Mouse (Mus musculus): ENCODE measurements around the gene Tmem174. TPM values are rescaled to one million over a fixed set of nuclear protein-coding genes. Genes with fewer than 3 reads are reported as not detected.

Tmem174 gene
- polyA plus RNA-seq, 1 experiment from 2014 or later, result not detected

DNA sequence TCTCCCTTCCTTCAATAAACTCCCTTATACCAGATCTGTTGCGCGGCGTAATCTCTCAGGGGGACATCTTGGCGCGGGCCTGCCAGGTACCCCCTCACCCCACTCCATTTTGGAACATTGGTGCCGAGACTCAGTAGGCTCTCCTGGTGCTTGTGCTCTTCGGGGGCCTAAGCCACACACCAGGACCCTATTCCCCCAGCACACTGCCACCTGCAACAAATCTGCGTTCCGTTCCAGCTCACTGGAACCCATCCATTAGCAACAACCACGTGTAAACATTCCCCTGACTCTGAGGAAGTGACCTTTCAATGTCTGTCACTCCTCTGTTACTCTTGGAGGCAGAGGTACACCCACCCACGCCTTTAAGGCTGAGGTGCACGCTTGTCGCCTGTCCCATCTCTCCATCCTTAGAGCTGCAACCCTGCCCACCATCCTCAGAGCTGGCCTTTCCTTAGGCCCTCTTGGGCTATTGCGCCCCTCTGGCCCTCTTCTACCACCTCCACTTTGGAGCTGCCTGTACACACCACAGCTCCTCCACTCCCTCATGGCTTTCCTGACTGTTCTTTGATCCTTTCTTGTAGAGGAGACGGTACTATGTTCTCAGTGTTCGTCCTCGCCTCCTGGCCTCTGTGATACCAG, 19.7 kb downstream of the Tmem174 start:
- 78% methylated on average over 17 of the region's 17 CpGs for WGBS
- ATAC-seq (ENCODE audit: low FRiP score) (no peak), DNase-seq (ENCODE audit: low spot score) (no peak)
- H3K4me1 ChIP-seq (replicated peaks; ENCODE audit: control insufficient read depth, insufficient read depth, low read length), result no peaks in the 10 kb centered on the region
- H3K36me3 ChIP-seq (ENCODE audit: control insufficient read depth, insufficient read depth, low read length), result no peaks in the 10 kb centered on the region
- H3K4me3 ChIP-seq (ENCODE audit: low read depth, low read length), result no peak overlapping the region
- no peak overlapping the region for H3K4me2 ChIP-seq (replicated peaks; ENCODE audit: low read depth, low read length)
- H3K9ac ChIP-seq (ENCODE audit: low read depth, low read length), result no peak overlapping the region
- no peaks in the 10 kb centered on the region for H3K9me3 ChIP-seq (ENCODE audit: control insufficient read depth, low read length)
- no peaks in the 10 kb centered on the region for H3K27me3 ChIP-seq (ENCODE audit: control insufficient read depth, insufficient read depth, low read length)
- no peak overlapping the region for H3K27ac ChIP-seq (ENCODE audit: low read depth, low read length)

DNA sequence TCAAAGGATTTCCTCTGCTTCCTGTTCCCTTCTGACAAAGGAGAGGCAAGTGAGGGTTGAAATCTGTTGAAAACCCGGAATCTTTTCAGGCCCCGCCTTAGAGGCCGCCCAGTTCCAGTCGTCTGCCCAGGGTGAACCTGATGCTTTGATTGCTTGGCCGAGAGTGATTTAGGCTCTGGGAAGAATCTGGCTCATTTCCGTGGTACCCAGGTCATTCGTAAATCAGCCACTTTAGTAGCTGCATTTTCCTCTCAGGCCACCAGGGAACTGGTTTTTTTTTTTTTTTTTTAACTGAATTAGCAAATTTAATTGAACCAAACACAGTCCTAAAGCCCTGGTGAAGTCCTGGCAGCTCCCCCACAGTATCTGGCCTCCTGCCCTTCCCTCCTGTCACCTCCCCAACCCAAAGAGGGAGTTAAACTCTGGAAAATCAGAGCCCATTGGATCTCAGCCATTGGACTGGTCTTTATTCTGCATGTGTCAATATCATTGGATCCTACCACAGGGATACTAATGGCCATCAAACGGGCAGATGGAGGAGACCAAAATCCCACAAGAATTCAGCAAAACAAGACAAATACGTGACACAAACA, 29.2 kb downstream of the Tmem174 start:
- ATAC-seq (ENCODE audit: low FRiP score), result no peak
- DNase-seq (ENCODE audit: low spot score), result no peak

GRCm38 (mm10) chr13:98603799-98604198, 33.4 kb downstream of the Tmem174 start:
- no peaks in the 10 kb centered on the region for H3K27me3 ChIP-seq (ENCODE audit: control insufficient read depth, insufficient read depth, low read length)
- DNase-seq (ENCODE audit: low spot score) (no peak), ATAC-seq (ENCODE audit: low FRiP score) (no peak)
- H3K27ac ChIP-seq (ENCODE audit: low read depth, low read length), result no peak overlapping the region
- no peak overlapping the region for H3K4me3 ChIP-seq (ENCODE audit: low read depth, low read length)
- no peak overlapping the region for H3K9ac ChIP-seq (ENCODE audit: low read depth, low read length)
- no peak overlapping the region for H3K4me2 ChIP-seq (replicated peaks; ENCODE audit: low read depth, low read length)
- no peaks in the 10 kb centered on the region for H3K4me1 ChIP-seq (replicated peaks; ENCODE audit: control insufficient read depth, insufficient read depth, low read length)
- no peaks in the 10 kb centered on the region for H3K9me3 ChIP-seq (ENCODE audit: control insufficient read depth, low read length)
- H3K36me3 ChIP-seq (ENCODE audit: control insufficient read depth, insufficient read depth, low read length), result no peaks in the 10 kb centered on the region
- 81% methylated on average over 11 of the region's 11 CpGs for WGBS

More for the DNA sequence above, 29.2 kb downstream of the Tmem174 start:
- Histone ChIP-seq H3K27me3 (ENCODE audit: control insufficient read depth, insufficient read depth, low read length) (no peaks in the 10 kb centered on the region), H3K4me1 (replicated peaks; ENCODE audit: control insufficient read depth, insufficient read depth, low read length) (no peaks in the 10 kb centered on the region), H3K27ac (ENCODE audit: low read depth, low read length) (no peak overlapping the region), H3K4me3 (ENCODE audit: low read depth, low read length) (no peak overlapping the region), H3K4me2 (replicated peaks; ENCODE audit: low read depth, low read length) (no peak overlapping the region), H3K36me3 (ENCODE audit: control insufficient read depth, insufficient read depth, low read length) (no peaks in the 10 kb centered on the region), H3K9ac (ENCODE audit: low read depth, low read length) (no peak overlapping the region), H3K9me3 (ENCODE audit: control insufficient read depth, low read length) (no peaks in the 10 kb centered on the region)
- 79% methylated on average over 9 of the region's 9 CpGs for WGBS

DNA sequence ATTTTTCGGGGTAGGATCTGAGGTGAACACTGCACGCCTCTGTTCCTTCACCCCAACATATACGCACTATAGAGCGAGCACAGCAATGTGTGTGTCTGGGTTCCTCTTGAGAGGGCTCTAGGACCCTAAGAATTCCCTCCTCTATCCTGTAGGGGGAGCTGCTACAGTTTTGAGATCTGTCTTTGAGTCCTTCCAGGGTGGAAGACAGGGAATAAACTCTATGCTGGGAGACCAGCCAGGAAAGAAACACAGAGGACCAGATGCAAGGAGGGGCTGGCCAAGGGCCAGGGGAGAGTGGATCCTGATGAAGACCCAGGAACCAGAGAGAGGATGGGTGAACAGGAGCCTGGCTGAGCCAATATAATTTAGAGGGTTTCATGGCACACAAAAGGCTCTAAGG, 40.5 kb downstream of the Tmem174 start:
- Histone ChIP-seq H3K4me2 (replicated peaks; ENCODE audit: low read depth, low read length) (no peak overlapping the region), H3K4me3 (ENCODE audit: low read depth, low read length) (no peak overlapping the region), H3K27me3 (ENCODE audit: control insufficient read depth, insufficient read depth, low read length) (no peaks in the 10 kb centered on the region), H3K9ac (ENCODE audit: low read depth, low read length) (no peak overlapping the region), H3K36me3 (ENCODE audit: control insufficient read depth, insufficient read depth, low read length) (no peaks in the 10 kb centered on the region), H3K27ac (ENCODE audit: low read depth, low read length) (no peak overlapping the region), H3K9me3 (ENCODE audit: control insufficient read depth, low read length) (no peaks in the 10 kb centered on the region), H3K4me1 (replicated peaks; ENCODE audit: control insufficient read depth, insufficient read depth, low read length) (no peaks in the 10 kb centered on the region)
- ATAC-seq (ENCODE audit: low FRiP score) (no peak), DNase-seq (ENCODE audit: low spot score) (no peak)
- 78% methylated on average over 4 of the region's 4 CpGs for WGBS

- Histone ChIP-seq H3K27ac (ENCODE audit: low read depth, low read length) (no peak overlapping the region), H3K4me2 (replicated peaks; ENCODE audit: low read depth, low read length) (no peak overlapping the region), H3K27me3 (ENCODE audit: control insufficient read depth, insufficient read depth, low read length) (no peaks in the 10 kb centered on the region), H3K4me3 (ENCODE audit: low read depth, low read length) (no peak overlapping the region), H3K9me3 (ENCODE audit: control insufficient read depth, low read length) (no peaks in the 10 kb centered on the region), H3K9ac (ENCODE audit: low read depth, low read length) (no peak overlapping the region), H3K36me3 (ENCODE audit: control insufficient read depth, insufficient read depth, low read length) (no peaks in the 10 kb centered on the region), H3K4me1 (replicated peaks; ENCODE audit: control insufficient read depth, insufficient read depth, low read length) (no peaks in the 10 kb centered on the region)
- DNase-seq (ENCODE audit: low spot score), result no peak
- WGBS, result 56% methylated on average over 10 of the region's 10 CpGs
- no peak for ATAC-seq (ENCODE audit: low FRiP score)
These were observed 42.5 kb downstream of the Tmem174 start for GRCm38 (mm10) chr13:98594726-98595141.

GRCm38 (mm10) chr13:98593938-98594539, 43.2 kb downstream of the Tmem174 start:
- no peak for ATAC-seq (ENCODE audit: low FRiP score)

DNA sequence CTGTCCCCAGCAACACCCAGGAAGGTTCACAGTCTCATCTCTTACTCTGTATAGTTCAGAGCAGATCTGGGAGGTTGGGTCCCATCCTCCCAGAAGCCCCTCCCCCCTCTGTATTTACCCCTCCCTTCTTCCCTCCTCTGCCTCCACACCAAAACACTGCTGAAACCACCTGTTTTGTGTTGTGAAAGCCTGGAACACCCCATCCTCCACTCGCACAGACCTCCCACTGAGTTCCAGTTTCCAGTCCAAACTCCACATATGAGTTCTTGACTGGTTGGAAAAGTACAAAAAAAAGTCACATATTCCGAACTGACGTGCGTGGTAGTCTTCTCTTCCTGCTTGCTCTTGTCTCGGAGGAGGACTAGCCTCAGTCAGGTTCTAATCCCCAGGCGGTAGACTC, 45.8 kb downstream of the Tmem174 start:
- H3K4me2 ChIP-seq (replicated peaks; ENCODE audit: low read depth, low read length), result no peak overlapping the region
- H3K9ac ChIP-seq (ENCODE audit: low read depth, low read length), result no peak overlapping the region
- H3K9me3 ChIP-seq (ENCODE audit: control insufficient read depth, low read length), result no peaks in the 10 kb centered on the region
- H3K4me1 ChIP-seq (replicated peaks; ENCODE audit: control insufficient read depth, insufficient read depth, low read length), result no peaks in the 10 kb centered on the region
- no peak for ATAC-seq (ENCODE audit: low FRiP score)
- no peak overlapping the region for H3K27ac ChIP-seq (ENCODE audit: low read depth, low read length)
- H3K27me3 ChIP-seq (ENCODE audit: control insufficient read depth, insufficient read depth, low read length), result peaks cover 15% of the 10 kb centered on the region
- H3K4me3 ChIP-seq (ENCODE audit: low read depth, low read length), result no peak overlapping the region
- WGBS, result 57% methylated on average over 6 of the region's 6 CpGs
- no peaks in the 10 kb centered on the region for H3K36me3 ChIP-seq (ENCODE audit: control insufficient read depth, insufficient read depth, low read length)
- no peak for DNase-seq (ENCODE audit: low spot score)

More at GRCm38 (mm10) chr13:98593938-98594539, 43.2 kb downstream of the Tmem174 start:
- Histone ChIP-seq H3K4me2 (replicated peaks; ENCODE audit: low read depth, low read length) (no peak overlapping the region), H3K27ac (ENCODE audit: low read depth, low read length) (no peak overlapping the region), H3K27me3 (ENCODE audit: control insufficient read depth, insufficient read depth, low read length) (no peaks in the 10 kb centered on the region), H3K9ac (ENCODE audit: low read depth, low read length) (no peak overlapping the region), H3K9me3 (ENCODE audit: control insufficient read depth, low read length) (no peaks in the 10 kb centered on the region), H3K4me1 (replicated peaks; ENCODE audit: control insufficient read depth, insufficient read depth, low read length) (no peaks in the 10 kb centered on the region), H3K4me3 (ENCODE audit: low read depth, low read length) (no peak overlapping the region), H3K36me3 (ENCODE audit: control insufficient read depth, insufficient read depth, low read length) (no peaks in the 10 kb centered on the region)
- 59% methylated on average over 11 of the region's 11 CpGs for WGBS
- no peak for DNase-seq (ENCODE audit: low spot score)

DNA sequence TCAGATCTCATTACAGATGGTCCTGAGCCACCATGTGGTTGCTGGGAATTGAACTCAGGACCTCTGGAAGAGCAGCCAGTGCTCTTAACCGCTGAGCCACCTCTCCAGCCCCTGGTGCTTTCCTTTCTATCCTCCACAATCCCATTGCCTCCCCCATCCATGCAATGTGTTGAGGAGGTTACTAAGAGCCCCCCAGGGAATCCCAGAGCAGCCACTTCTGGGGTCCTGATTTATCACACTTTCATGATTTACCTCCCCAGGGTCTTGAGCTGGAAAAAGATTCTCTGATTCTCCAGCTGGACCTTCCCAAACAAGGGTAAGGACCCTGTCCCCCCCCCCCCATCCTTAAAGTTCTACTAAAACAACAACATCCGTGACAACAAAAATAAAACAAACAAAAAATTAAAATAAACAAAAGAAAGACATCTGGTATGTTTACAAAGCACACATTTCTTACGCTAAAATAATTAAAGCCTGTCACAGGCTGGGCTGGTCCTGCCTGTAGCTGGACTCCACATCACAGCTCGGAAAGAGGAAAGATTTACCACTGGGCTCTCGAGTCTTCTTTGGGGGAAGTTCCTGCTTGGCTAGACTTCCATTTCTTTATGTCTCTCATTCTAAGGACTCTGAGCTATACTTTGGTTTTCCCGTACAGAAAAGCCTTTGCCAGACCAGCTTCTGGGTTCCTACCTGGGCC, 46.4 kb downstream of the Tmem174 start:
- no peak overlapping the region for H3K9ac ChIP-seq (ENCODE audit: low read depth, low read length)
- WGBS, result 64% methylated on average over 6 of the region's 6 CpGs
- H3K4me3 ChIP-seq (ENCODE audit: low read depth, low read length), result no peak overlapping the region
- H3K4me1 ChIP-seq (replicated peaks; ENCODE audit: control insufficient read depth, insufficient read depth, low read length), result no peaks in the 10 kb centered on the region
- no peaks in the 10 kb centered on the region for H3K9me3 ChIP-seq (ENCODE audit: control insufficient read depth, low read length)
- no peak for ATAC-seq (ENCODE audit: low FRiP score)
- no peak overlapping the region for H3K27ac ChIP-seq (ENCODE audit: low read depth, low read length)
- peaks cover 16% of the 10 kb centered on the region for H3K27me3 ChIP-seq (ENCODE audit: control insufficient read depth, insufficient read depth, low read length)
- no peaks in the 10 kb centered on the region for H3K36me3 ChIP-seq (ENCODE audit: control insufficient read depth, insufficient read depth, low read length)
- no peak overlapping the region for H3K4me2 ChIP-seq (replicated peaks; ENCODE audit: low read depth, low read length)
- DNase-seq (ENCODE audit: low spot score), result no peak

Measured in hindbrain, embryonic 11.5 days (tissue).